Comparison of ENCODE assay signal across 9 mouse cellular contexts in genomic region chr11:102394421-102395124, GRCm38 (mm10). TPM values are rescaled to one million over a fixed set of nuclear protein-coding genes. Genes with fewer than 3 reads are reported as not detected.
A peak's percentile ranks its signal among the peaks of the same experiment; 100 is the strongest.
DNase-seq lines count a peak whose midpoint lies in the region; ATAC-seq and TF ChIP-seq lines count a peak whose summit lies in the region.
"Had no signal": no experiment of that assay in that cellular context is flagged by ENCODE, and none has a peak within 500 bp of the region (broad histone marks: within the 10 kb centered on the region; RNA-seq: fewer than 3 reads in every experiment).

No protein-coding gene starts in this region.

- ATAC-seq in stomach, embryonic 15.5 days (ENCODE audit: insufficient read depth, low FRiP score, low read depth), result no peak
- ATAC-seq in stomach, postnatal 0 days (ENCODE audit: low FRiP score, low TSS enrichment), result no peak
- ATAC-seq in hindbrain, embryonic 16.5 days, result no peak

- H3K27me3 ChIP-seq in stomach, embryonic 15.5 days (replicated peaks), result peaks cover 31% of the 10 kb centered on the region
- 0 out of 2 replicates have a peak, but pooled peaks cover 3% of the 10 kb centered on the region for H3K27me3 ChIP-seq in stomach, postnatal 0 days (ENCODE audit: control insufficient read depth, insufficient read depth, low read length)
- no peaks in the 10 kb centered on the region for H3K27me3 ChIP-seq in hindbrain, embryonic 16.5 days (replicated peaks; ENCODE audit: control insufficient read depth, insufficient read depth, low read length)

- no peaks in the 10 kb centered on the region for H3K9me3 ChIP-seq in stomach, embryonic 15.5 days
- H3K9me3 ChIP-seq in stomach, postnatal 0 days (ENCODE audit: control insufficient read depth, low read length), result no peaks in the 10 kb centered on the region
- no peaks in the 10 kb centered on the region for H3K9me3 ChIP-seq in hindbrain, embryonic 16.5 days (ENCODE audit: control insufficient read depth, low read length)

- H3K4me1 ChIP-seq in stomach, embryonic 15.5 days, result peaks cover 30% of the 10 kb centered on the region
- H3K4me1 ChIP-seq in stomach, postnatal 0 days (replicated peaks; ENCODE audit: control insufficient read depth, insufficient read depth), result peaks cover 6% of the 10 kb centered on the region; the same call in 1 of the 2 replicates
- peaks cover 5% of the 10 kb centered on the region for H3K4me1 ChIP-seq in cortical plate, adult 2 months (ENCODE audit: control insufficient read depth, insufficient read depth, low read length)
- peaks cover 45% of the 10 kb centered on the region for H3K4me1 ChIP-seq in hindbrain, embryonic 16.5 days (ENCODE audit: control insufficient read depth, insufficient read depth, low read depth, low read length)
- H3K4me1 ChIP-seq in olfactory bulb, adult 2 months (ENCODE audit: control insufficient read depth, insufficient read depth, low read length), result peaks cover 41% of the 10 kb centered on the region

- no peak for TF ChIP-seq POLR2A in cortical plate, adult 2 months (IDR thresholded peaks at IDR 0.05; ENCODE audit: extremely low read depth, insufficient read depth, low read length)
- no peak for TF ChIP-seq POLR2A in olfactory bulb, adult 2 months (IDR thresholded peaks at IDR 0.05; ENCODE audit: insufficient read depth, low read depth, low read length)

- TF ChIP-seq EP300 in stomach, postnatal 0 days (optimal IDR thresholded peaks at IDR 0.05), result no peak

- no peak overlapping the region for H3K9ac ChIP-seq in stomach, embryonic 15.5 days
- no peak overlapping the region for H3K9ac ChIP-seq in stomach, postnatal 0 days (ENCODE audit: low read length)
- H3K9ac ChIP-seq in hindbrain, embryonic 16.5 days (ENCODE audit: low read depth, low read length), result peak overlapping the region; percentile 91

- peak overlapping the region; percentile 95 for H3K4me2 ChIP-seq in stomach, embryonic 15.5 days
- no peak overlapping the region for H3K4me2 ChIP-seq in stomach, postnatal 0 days (replicated peaks; ENCODE audit: low read depth)
- peak overlapping the region; percentile 78 for H3K4me2 ChIP-seq in hindbrain, embryonic 16.5 days (ENCODE audit: low read length)

- H3K27ac ChIP-seq in stomach, embryonic 15.5 days, result no peak overlapping the region
- H3K27ac ChIP-seq in stomach, postnatal 0 days (replicated peaks), result no peak overlapping the region
- H3K27ac ChIP-seq in cortical plate, adult 2 months (ENCODE audit: insufficient read depth, low read length), result no peak overlapping the region
- H3K27ac ChIP-seq in hindbrain, embryonic 16.5 days (ENCODE audit: low read depth, low read length), result peak overlapping the region; percentile 98
- peak overlapping the region; percentile 95 for H3K27ac ChIP-seq in olfactory bulb, adult 2 months (ENCODE audit: insufficient read depth, low read depth, low read length)
- H3K27ac ChIP-seq: macrophage had no signal

- WGBS in stomach, embryonic 15.5 days, result 76% methylated on average over 9 of the region's 9 CpGs
- 67% methylated on average over 9 of the region's 9 CpGs for WGBS in stomach, postnatal 0 days
- WGBS in hindbrain, embryonic 16.5 days, result 53% methylated on average over 9 of the region's 9 CpGs
- WGBS in olfactory bulb, adult 2 months, result 28% methylated on average over 9 of the region's 9 CpGs

- no peak for TF ChIP-seq CTCF in stomach, postnatal 0 days (IDR thresholded peaks at IDR 0.05; ENCODE audit: low read depth)
- TF ChIP-seq CTCF in cortical plate, adult 2 months (IDR thresholded peaks at IDR 0.05; ENCODE audit: extremely low read depth, insufficient read depth, low read length), result no peak
- TF ChIP-seq CTCF in olfactory bulb, adult 2 months (IDR thresholded peaks at IDR 0.05; ENCODE audit: insufficient read depth, low read depth, low read length), result no peak

- DNase-seq in stomach, postnatal 0 days (ENCODE audit: low spot score), result no peak
- DNase-seq in lung, adult 18-20 months, result no peak
- DNase-seq in frontal cortex, postnatal 14 days (ENCODE audit: low spot score in 2 of 2), result no peak
- no peak for DNase-seq in Muller cell, postnatal 12 days (ENCODE audit: inconsistent ontology term)

- H3K4me3 ChIP-seq in stomach, embryonic 15.5 days (replicated peaks), result 0 out of 2 replicates have a peak overlapping the region, but pooled peaks have one; percentile 45
- no peak overlapping the region for H3K4me3 ChIP-seq in stomach, postnatal 0 days (ENCODE audit: low read depth, low read length)
- peak overlapping the region; percentile 94 for H3K4me3 ChIP-seq in cortical plate, adult 2 months (ENCODE audit: insufficient read depth, low read length)
- peak overlapping the region; percentile 87 for H3K4me3 ChIP-seq in hindbrain, embryonic 16.5 days (ENCODE audit: low read length)
- peak overlapping the region; percentile 88 for H3K4me3 ChIP-seq in olfactory bulb, adult 2 months (ENCODE audit: insufficient read depth, low read depth, low read length)

- H3K36me3 ChIP-seq in stomach, embryonic 15.5 days, result no peaks in the 10 kb centered on the region
- H3K36me3 ChIP-seq in stomach, postnatal 0 days (ENCODE audit: control insufficient read depth, insufficient read depth, low read length), result no peaks in the 10 kb centered on the region
- H3K36me3 ChIP-seq in hindbrain, embryonic 16.5 days (ENCODE audit: control insufficient read depth, insufficient read depth, low read length), result peaks cover 6% of the 10 kb centered on the region; the same call in 1 of the 2 replicates

RNA-seq across cellular contexts. Expression of gene Rundc3a, which starts 1.4 kb away (rescaled TPM):
- polyA plus RNA-seq in stomach, embryonic 15.5 days (2015; fragmentation: Nextera tagmentation; extraction: Ambion mirVana), result 8.8 and 9.2 TPM in 2 replicates
- polyA plus RNA-seq in stomach, postnatal 0 days (2015; fragmentation: Nextera tagmentation; extraction: Ambion mirVana), result 5.1 and 5.9 TPM in 2 replicates
- polyA plus RNA-seq in cortical plate, adult 2 months (2012; rRNA removed), result 511 and 558 TPM in 2 replicates
- polyA plus RNA-seq in hindbrain, embryonic 16.5 days (2015; fragmentation: Nextera tagmentation; extraction: Ambion mirVana), result 127 and 136 TPM in 2 replicates
- not detected in 2 replicates for polyA plus RNA-seq in olfactory bulb, adult 2 months (2012; ENCODE audit: insufficient read depth, insufficient read length, low replicate concordance, missing spikeins)

RNA-seq across cellular contexts. Expression of gene Slc25a39, which starts 13.2 kb away (rescaled TPM):
- polyA plus RNA-seq in stomach, embryonic 15.5 days (2015; fragmentation: Nextera tagmentation; extraction: Ambion mirVana), result 256 and 259 TPM in 2 replicates
- 189 and 200 TPM in 2 replicates for polyA plus RNA-seq in stomach, postnatal 0 days (2015; fragmentation: Nextera tagmentation; extraction: Ambion mirVana)
- polyA plus RNA-seq in cortical plate, adult 2 months (2012; rRNA removed), result 85.9 and 88.4 TPM in 2 replicates
- 182 and 187 TPM in 2 replicates for polyA plus RNA-seq in hindbrain, embryonic 16.5 days (2015; fragmentation: Nextera tagmentation; extraction: Ambion mirVana)
- polyA plus RNA-seq in olfactory bulb, adult 2 months (2012; ENCODE audit: insufficient read depth, insufficient read length, low replicate concordance, missing spikeins), result not detected in 2 replicates

RNA-seq across cellular contexts. Expression of gene Slc4a1, which starts 28.6 kb away (rescaled TPM):
- 31.8 and 68.8 TPM in 2 replicates for polyA plus RNA-seq in stomach, embryonic 15.5 days (2015; fragmentation: Nextera tagmentation; extraction: Ambion mirVana)
- polyA plus RNA-seq in stomach, postnatal 0 days (2015; fragmentation: Nextera tagmentation; extraction: Ambion mirVana), result 0.72 and 1.1 TPM in 2 replicates
- polyA plus RNA-seq in cortical plate, adult 2 months (2012; rRNA removed), result 0.02 and 0.04 TPM in 2 replicates
- 1.4 and 3.2 TPM in 2 replicates for polyA plus RNA-seq in hindbrain, embryonic 16.5 days (2015; fragmentation: Nextera tagmentation; extraction: Ambion mirVana)
- not detected in 2 replicates for polyA plus RNA-seq in olfactory bulb, adult 2 months (2012; ENCODE audit: insufficient read depth, insufficient read length, low replicate concordance, missing spikeins)
- polyA plus RNA-seq: macrophage had no signal

RNA-seq across cellular contexts. Expression of gene Grn, which starts 35.5 kb away (rescaled TPM):
- 155 and 161 TPM in 2 replicates for polyA plus RNA-seq in stomach, embryonic 15.5 days (2015; fragmentation: Nextera tagmentation; extraction: Ambion mirVana)
- polyA plus RNA-seq in stomach, postnatal 0 days (2015; fragmentation: Nextera tagmentation; extraction: Ambion mirVana), result 126 and 142 TPM in 2 replicates
- polyA plus RNA-seq in cortical plate, adult 2 months (2012; rRNA removed), result 64.6 and 67.2 TPM in 2 replicates
- 95.4 and 100 TPM in 2 replicates for polyA plus RNA-seq in hindbrain, embryonic 16.5 days (2015; fragmentation: Nextera tagmentation; extraction: Ambion mirVana)
- not detected in 2 replicates for polyA plus RNA-seq in olfactory bulb, adult 2 months (2012; ENCODE audit: insufficient read depth, insufficient read length, low replicate concordance, missing spikeins)

RNA-seq across cellular contexts. Expression of gene Fam171a2, which starts 52.9 kb away (rescaled TPM):
- polyA plus RNA-seq in stomach, embryonic 15.5 days (2015; fragmentation: Nextera tagmentation; extraction: Ambion mirVana), result 5.5 and 6.1 TPM in 2 replicates
- polyA plus RNA-seq in stomach, postnatal 0 days (2015; fragmentation: Nextera tagmentation; extraction: Ambion mirVana), result 2.0 and 2.9 TPM in 2 replicates
- polyA plus RNA-seq in cortical plate, adult 2 months (2012; rRNA removed), result 77.9 and 78.3 TPM in 2 replicates
- polyA plus RNA-seq in hindbrain, embryonic 16.5 days (2015; fragmentation: Nextera tagmentation; extraction: Ambion mirVana), result 17.8 and 17.9 TPM in 2 replicates
- polyA plus RNA-seq in olfactory bulb, adult 2 months (2012; ENCODE audit: insufficient read depth, insufficient read length, low replicate concordance, missing spikeins), result not detected in 2 replicates
- polyA plus RNA-seq: macrophage had no signal

Comparison
In these comparisons a context has a peak if more than half of its experiments do, and no peak if none do; other contexts are left out.
1. H3K27ac ChIP-seq: peak in hindbrain, embryonic 16.5 days (single experiment) and olfactory bulb, adult 2 months (single experiment); none in stomach, embryonic 15.5 days (single experiment), stomach, postnatal 0 days (single experiment) and cortical plate, adult 2 months (single experiment).
2. RNA of gene Slc25a39, which starts 13.2 kb away (polyA plus RNA-seq): 256 to 259 TPM in stomach, embryonic 15.5 days, 189 to 200 TPM in stomach, postnatal 0 days, 182 to 187 TPM in hindbrain, embryonic 16.5 days and 85.9 to 88.4 TPM in cortical plate, adult 2 months; not detected in olfactory bulb, adult 2 months; every median in the first group is over 10 times any median in the second.